31 mouse cellular contexts compared by ENCODE assay signal in the genomic region with DNA sequence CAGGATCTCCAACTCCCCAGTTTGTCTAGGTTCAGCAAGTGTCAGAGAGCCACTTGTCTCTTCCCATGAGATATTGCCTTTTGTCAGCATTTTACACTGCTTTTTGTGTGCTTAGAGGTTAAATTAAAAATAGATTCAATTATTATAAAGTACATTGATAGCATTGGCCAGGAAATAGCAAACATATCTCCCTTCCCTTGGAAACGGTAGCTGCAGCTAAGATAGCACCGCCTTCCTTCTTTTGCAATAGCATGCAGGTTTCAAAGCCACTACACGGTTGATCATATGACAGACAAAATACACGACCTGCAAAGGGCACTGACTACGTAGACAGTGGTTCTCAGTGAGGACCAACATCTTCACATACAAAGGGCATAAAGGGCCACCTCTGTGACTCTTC.
"Had no signal": no experiment of that assay in that cellular context is flagged by ENCODE, and none has a peak within 500 bp of the region (broad histone marks: within the 10 kb centered on the region; RNA-seq: fewer than 3 reads in every experiment).

No protein-coding gene starts in this region.

- ATAC-seq: liver, postnatal 0 days; lung, postnatal 0 days; midbrain, embryonic 13.5 days; midbrain, embryonic 15.5 days; midbrain, embryonic 16.5 days had no signal

- H3K36me3 ChIP-seq: limb, embryonic 10.5 days; limb, embryonic 12.5 days; limb, embryonic 13.5 days; limb, embryonic 15.5 days; liver, embryonic 13.5 days; liver, embryonic 15.5 days; lung, embryonic 15.5 days; midbrain, embryonic 10.5 days; midbrain, embryonic 12.5 days; midbrain, embryonic 13.5 days; midbrain, embryonic 15.5 days; neural tube, embryonic 12.5 days had no signal

- DNase-seq: left cerebral cortex, postnatal 4 days; liver, embryonic 13.5 days; liver, postnatal 0 days; lung, adult 18-20 months; lung, adult 2 months; lung, embryonic 14.5 days; lung, postnatal 10 days; lung, postnatal 14 days; lung, postnatal 36 days; lung, postnatal 4 days; midbrain, embryonic 14.5 days had no signal

- H3K4me3 ChIP-seq: left cerebral cortex, adult 2 months; limb, embryonic 10.5 days; limb, embryonic 12.5 days; limb, embryonic 13.5 days; limb, embryonic 15.5 days; liver, embryonic 13.5 days; liver, embryonic 15.5 days; lung, embryonic 15.5 days; megakaryocyte, embryonic 14.5 days; midbrain, embryonic 10.5 days; midbrain, embryonic 12.5 days; midbrain, embryonic 13.5 days; midbrain, embryonic 15.5 days; myocyte; neural tube, embryonic 12.5 days had no signal

- H3K4me1 ChIP-seq: limb, embryonic 10.5 days; limb, embryonic 12.5 days; limb, embryonic 13.5 days; liver, embryonic 13.5 days; liver, embryonic 15.5 days; lung, embryonic 15.5 days; megakaryocyte, embryonic 14.5 days; midbrain, embryonic 10.5 days; midbrain, embryonic 12.5 days; midbrain, embryonic 13.5 days; midbrain, embryonic 15.5 days; neural tube, embryonic 12.5 days had no signal

- H3K9ac ChIP-seq: limb, embryonic 12.5 days; limb, embryonic 13.5 days; limb, embryonic 15.5 days; liver, embryonic 13.5 days; liver, embryonic 14.5 days; liver, embryonic 15.5 days; liver, postnatal 0 days; lung, embryonic 14.5 days; lung, embryonic 15.5 days; midbrain, embryonic 12.5 days; midbrain, embryonic 13.5 days; midbrain, embryonic 15.5 days; neural tube, embryonic 12.5 days had no signal

- H3K9me3 ChIP-seq: limb, embryonic 10.5 days; limb, embryonic 12.5 days; limb, embryonic 13.5 days; limb, embryonic 15.5 days; liver, embryonic 13.5 days; liver, embryonic 15.5 days; lung, embryonic 15.5 days; megakaryocyte, embryonic 14.5 days; midbrain, embryonic 10.5 days; midbrain, embryonic 12.5 days; midbrain, embryonic 13.5 days; midbrain, embryonic 15.5 days; neural tube, embryonic 12.5 days had no signal

- H3K4me2 ChIP-seq: limb, embryonic 12.5 days; limb, embryonic 13.5 days; limb, embryonic 15.5 days; liver, embryonic 11.5 days; liver, embryonic 13.5 days; liver, embryonic 15.5 days; lung, embryonic 14.5 days; lung, embryonic 15.5 days; midbrain, embryonic 11.5 days; midbrain, embryonic 12.5 days; midbrain, embryonic 13.5 days; midbrain, embryonic 15.5 days; neural tube, embryonic 12.5 days had no signal

- H3K27ac ChIP-seq: left cerebral cortex, adult 2 months; limb, embryonic 10.5 days; limb, embryonic 12.5 days; limb, embryonic 13.5 days; limb, embryonic 15.5 days; liver, embryonic 13.5 days; liver, embryonic 14.5 days; liver, embryonic 15.5 days; lung, embryonic 15.5 days; macrophage; midbrain, embryonic 10.5 days; midbrain, embryonic 12.5 days; midbrain, embryonic 13.5 days; midbrain, embryonic 15.5 days; neural tube, embryonic 12.5 days had no signal

- H3K27me3 ChIP-seq: limb, embryonic 12.5 days; limb, embryonic 13.5 days; limb, embryonic 15.5 days; liver, embryonic 13.5 days; liver, embryonic 15.5 days; lung, embryonic 15.5 days; midbrain, embryonic 12.5 days; midbrain, embryonic 13.5 days; midbrain, embryonic 15.5 days; neural tube, embryonic 12.5 days had no signal
